20 mouse cellular contexts compared by ENCODE assay signal in the genomic region with DNA sequence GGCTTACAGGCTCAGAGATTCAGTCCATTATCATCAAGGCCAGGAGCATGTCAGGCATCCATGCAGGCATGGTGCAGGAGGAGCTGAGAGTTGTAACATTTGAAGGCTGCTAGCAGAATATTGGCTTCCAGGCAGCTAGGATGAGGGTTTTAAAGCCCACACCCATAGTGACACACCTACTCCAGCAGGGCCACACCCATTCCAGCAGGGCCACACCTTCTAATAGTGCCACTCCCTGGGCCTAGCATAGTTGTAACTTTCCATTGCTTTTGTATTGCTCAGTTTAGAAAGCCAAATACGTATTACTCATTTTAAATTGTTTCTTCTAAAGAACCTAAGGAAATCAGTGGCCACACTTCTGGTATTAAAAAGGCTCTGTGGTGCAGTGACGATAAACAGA. TPM values are rescaled to one million over a fixed set of nuclear protein-coding genes. Genes with fewer than 3 reads are reported as not detected.
DNase-seq lines count a peak whose midpoint lies in the region; ATAC-seq and TF ChIP-seq lines count a peak whose summit lies in the region.
"Had no signal": no experiment of that assay in that cellular context is flagged by ENCODE, and none has a peak within 500 bp of the region (broad histone marks: within the 10 kb centered on the region; RNA-seq: fewer than 3 reads in every experiment).

No protein-coding gene starts in this region.

- no peaks in the 10 kb centered on the region for H3K27me3 ChIP-seq in liver, embryonic 12.5 days (replicated peaks)
- H3K27me3 ChIP-seq in liver, embryonic 16.5 days (ENCODE audit: control insufficient read depth, insufficient read depth, low read depth, low read length), result no peaks in the 10 kb centered on the region
- no peaks in the 10 kb centered on the region for H3K27me3 ChIP-seq in stomach, postnatal 0 days (ENCODE audit: control insufficient read depth, insufficient read depth, low read length)
- no peaks in the 10 kb centered on the region for H3K27me3 ChIP-seq in embryonic facial prominence, embryonic 10.5 days (replicated peaks; ENCODE audit: low read depth, poor library complexity, severe bottlenecking)
- H3K27me3 ChIP-seq: forebrain, embryonic 15.5 days; heart, embryonic 12.5 days; hindbrain, embryonic 15.5 days; Patski had no signal

- no peak for TF ChIP-seq EP300 in stomach, postnatal 0 days (optimal IDR thresholded peaks at IDR 0.05)

- intact Hi-C loops in heart, postnatal 10 days (cut with DNase I), result no loop called here
- intact Hi-C loops in left cerebral cortex, postnatal 25 days (cut with DNase I), result no loop called here

- DNase-seq in heart, adult 11 months, result peak; percentile 43
- DNase-seq in heart, postnatal 10 days, result no peak
- no peak for DNase-seq in stomach, postnatal 0 days (ENCODE audit: low spot score)
- DNase-seq in embryonic facial prominence, embryonic 10.5 days (ENCODE audit: low spot score), result no peak
- no peak for DNase-seq in kidney, postnatal 4 days
- no peak for DNase-seq in left cerebral cortex, postnatal 25 days (ENCODE audit: low spot score in 2 of 2)
- DNase-seq: adrenal gland, postnatal 14 days; cerebellum, adult 18-20 months; cerebellum, adult 9-11 months; cerebellum, postnatal 36 days; gastrocnemius, postnatal 10 days; heart, postnatal 36 days had no signal

- H3K9me3 ChIP-seq in liver, embryonic 12.5 days (replicated peaks), result no peaks in the 10 kb centered on the region
- H3K9me3 ChIP-seq in liver, embryonic 16.5 days (replicated peaks; ENCODE audit: control insufficient read depth, low read length), result no peaks in the 10 kb centered on the region
- H3K9me3 ChIP-seq in stomach, postnatal 0 days (ENCODE audit: control insufficient read depth, low read length), result no peaks in the 10 kb centered on the region
- no peaks in the 10 kb centered on the region for H3K9me3 ChIP-seq in embryonic facial prominence, embryonic 10.5 days
- H3K9me3 ChIP-seq: forebrain, embryonic 15.5 days; heart, embryonic 12.5 days; hindbrain, embryonic 15.5 days had no signal

- H3K4me3 ChIP-seq in liver, embryonic 12.5 days, result no peak overlapping the region
- H3K4me3 ChIP-seq in liver, embryonic 16.5 days (ENCODE audit: low read depth, low read length), result no peak overlapping the region
- H3K4me3 ChIP-seq in stomach, postnatal 0 days (ENCODE audit: low read depth, low read length), result no peak overlapping the region
- H3K4me3 ChIP-seq in embryonic facial prominence, embryonic 10.5 days, result no peak overlapping the region
- H3K4me3 ChIP-seq: erythroblast, embryonic 14.5 days; forebrain, embryonic 15.5 days; heart, embryonic 12.5 days; hindbrain, embryonic 15.5 days had no signal

- H3K9ac ChIP-seq in liver, embryonic 12.5 days, result no peak overlapping the region
- no peak overlapping the region for H3K9ac ChIP-seq in liver, embryonic 16.5 days (ENCODE audit: low read depth, low read length)
- H3K9ac ChIP-seq in stomach, postnatal 0 days (ENCODE audit: low read length), result no peak overlapping the region
- H3K9ac ChIP-seq: forebrain, embryonic 15.5 days; heart, embryonic 12.5 days; hindbrain, embryonic 15.5 days had no signal

- peak overlapping the region; percentile 10; the same call in 1 of the 2 replicates for H3K4me2 ChIP-seq in liver, embryonic 12.5 days
- no peak overlapping the region for H3K4me2 ChIP-seq in liver, embryonic 16.5 days (ENCODE audit: low read depth, low read length)
- H3K4me2 ChIP-seq in stomach, postnatal 0 days (replicated peaks; ENCODE audit: low read depth), result no peak overlapping the region
- H3K4me2 ChIP-seq: forebrain, embryonic 15.5 days; heart, embryonic 12.5 days; hindbrain, embryonic 15.5 days had no signal

- peaks cover 38% of the 10 kb centered on the region for H3K4me1 ChIP-seq in liver, embryonic 12.5 days
- H3K4me1 ChIP-seq in liver, embryonic 16.5 days (ENCODE audit: control insufficient read depth, low read depth, low read length), result peaks cover 15% of the 10 kb centered on the region
- H3K4me1 ChIP-seq in stomach, postnatal 0 days (replicated peaks; ENCODE audit: control insufficient read depth, insufficient read depth), result peaks cover 4% of the 10 kb centered on the region; the same call in 1 of the 2 replicates
- peaks cover 7% of the 10 kb centered on the region for H3K4me1 ChIP-seq in embryonic facial prominence, embryonic 10.5 days

- ATAC-seq in liver, embryonic 12.5 days, result peak; percentile 86
- ATAC-seq in liver, embryonic 16.5 days (ENCODE audit: low read depth), result peak; percentile 74
- ATAC-seq in stomach, postnatal 0 days (ENCODE audit: low FRiP score, low TSS enrichment), result 0 out of 2 replicates have a peak, but pooled peaks have one; percentile 67
- ATAC-seq: activated CD4-positive, CD25-positive, alpha-beta regulatory T cell, adult 4 months; forebrain, embryonic 15.5 days; Patski had no signal

- H3K36me3 ChIP-seq in liver, embryonic 12.5 days, result peaks cover 92% of the 10 kb centered on the region
- H3K36me3 ChIP-seq in liver, embryonic 16.5 days (ENCODE audit: control insufficient read depth, insufficient read depth), result peaks cover 44% of the 10 kb centered on the region
- peaks cover 17% of the 10 kb centered on the region; the same call in 1 of the 2 replicates for H3K36me3 ChIP-seq in stomach, postnatal 0 days (ENCODE audit: control insufficient read depth, insufficient read depth, low read length)
- H3K36me3 ChIP-seq in embryonic facial prominence, embryonic 10.5 days (replicated peaks), result peaks cover 91% of the 10 kb centered on the region

- H3K27ac ChIP-seq in liver, embryonic 12.5 days, result no peak overlapping the region
- H3K27ac ChIP-seq in liver, embryonic 16.5 days (ENCODE audit: low read length), result no peak overlapping the region
- no peak overlapping the region for H3K27ac ChIP-seq in stomach, postnatal 0 days (replicated peaks)
- no peak overlapping the region for H3K27ac ChIP-seq in embryonic facial prominence, embryonic 10.5 days (replicated peaks)
- H3K27ac ChIP-seq: forebrain, embryonic 15.5 days; hindbrain, embryonic 15.5 days had no signal

- TF ChIP-seq CTCF in stomach, postnatal 0 days (IDR thresholded peaks at IDR 0.05; ENCODE audit: low read depth), result no peak

- 83% methylated on average over 2 of the region's 2 CpGs for WGBS in liver, embryonic 12.5 days (ENCODE audit: insufficient replicate concordance)
- 90% methylated on average over 2 of the region's 2 CpGs for WGBS in liver, embryonic 16.5 days (ENCODE audit: insufficient replicate concordance)
- WGBS in stomach, postnatal 0 days, result 65% methylated on average over 2 of the region's 2 CpGs
- WGBS in embryonic facial prominence, embryonic 10.5 days, result 95% methylated on average over 2 of the region's 2 CpGs

RNA-seq across cellular contexts. Expression of a gene that starts 6.1 kb away (rescaled TPM):
- 100 to 1,000 TPM in 1 of 2 experiments, 10 to 100 TPM in 1; 99.3 to 106 TPM for total RNA-seq in heart, postnatal 10 days (2021)
- polyA plus RNA-seq in liver, embryonic 12.5 days (2016; fragmentation: Nextera tagmentation; extraction: Ambion mirVana), result 130 and 131 TPM in 2 replicates
- polyA plus RNA-seq in liver, embryonic 16.5 days (2015; fragmentation: Nextera tagmentation; extraction: Ambion mirVana), result 58.8 and 63.8 TPM in 2 replicates
- polyA plus RNA-seq in stomach, postnatal 0 days (2015; fragmentation: Nextera tagmentation; extraction: Ambion mirVana), result 74.9 and 77.7 TPM in 2 replicates
- polyA plus RNA-seq in embryonic facial prominence, embryonic 10.5 days (2016; fragmentation: Nextera tagmentation; extraction: Ambion mirVana), result 221 and 223 TPM in 2 replicates
- total RNA-seq in left cerebral cortex, postnatal 25 days (2021), result 100 to 1,000 TPM; 112 to 123 TPM

RNA-seq across cellular contexts. Expression of a gene that starts 13.4 kb away (rescaled TPM):
- total RNA-seq in heart, postnatal 10 days (2021), result 10 to 100 TPM; 14.4 to 16.2 TPM
- polyA plus RNA-seq in liver, embryonic 12.5 days (2016; fragmentation: Nextera tagmentation; extraction: Ambion mirVana), result 60.1 and 63.6 TPM in 2 replicates
- 38.9 and 40.6 TPM in 2 replicates for polyA plus RNA-seq in liver, embryonic 16.5 days (2015; fragmentation: Nextera tagmentation; extraction: Ambion mirVana)
- polyA plus RNA-seq in stomach, postnatal 0 days (2015; fragmentation: Nextera tagmentation; extraction: Ambion mirVana), result 47.1 and 49.4 TPM in 2 replicates
- 72.3 and 80.2 TPM in 2 replicates for polyA plus RNA-seq in embryonic facial prominence, embryonic 10.5 days (2016; fragmentation: Nextera tagmentation; extraction: Ambion mirVana)
- 1 to 10 TPM; 4.1 to 4.7 TPM for total RNA-seq in left cerebral cortex, postnatal 25 days (2021)
